Mouse (Mus musculus): ENCODE results near the gene Mrln. TPM values are rescaled to one million over a fixed set of nuclear protein-coding genes. Genes with fewer than 3 reads are reported as not detected.

Mrln gene
- total RNA-seq (2022) = not detected

DNA sequence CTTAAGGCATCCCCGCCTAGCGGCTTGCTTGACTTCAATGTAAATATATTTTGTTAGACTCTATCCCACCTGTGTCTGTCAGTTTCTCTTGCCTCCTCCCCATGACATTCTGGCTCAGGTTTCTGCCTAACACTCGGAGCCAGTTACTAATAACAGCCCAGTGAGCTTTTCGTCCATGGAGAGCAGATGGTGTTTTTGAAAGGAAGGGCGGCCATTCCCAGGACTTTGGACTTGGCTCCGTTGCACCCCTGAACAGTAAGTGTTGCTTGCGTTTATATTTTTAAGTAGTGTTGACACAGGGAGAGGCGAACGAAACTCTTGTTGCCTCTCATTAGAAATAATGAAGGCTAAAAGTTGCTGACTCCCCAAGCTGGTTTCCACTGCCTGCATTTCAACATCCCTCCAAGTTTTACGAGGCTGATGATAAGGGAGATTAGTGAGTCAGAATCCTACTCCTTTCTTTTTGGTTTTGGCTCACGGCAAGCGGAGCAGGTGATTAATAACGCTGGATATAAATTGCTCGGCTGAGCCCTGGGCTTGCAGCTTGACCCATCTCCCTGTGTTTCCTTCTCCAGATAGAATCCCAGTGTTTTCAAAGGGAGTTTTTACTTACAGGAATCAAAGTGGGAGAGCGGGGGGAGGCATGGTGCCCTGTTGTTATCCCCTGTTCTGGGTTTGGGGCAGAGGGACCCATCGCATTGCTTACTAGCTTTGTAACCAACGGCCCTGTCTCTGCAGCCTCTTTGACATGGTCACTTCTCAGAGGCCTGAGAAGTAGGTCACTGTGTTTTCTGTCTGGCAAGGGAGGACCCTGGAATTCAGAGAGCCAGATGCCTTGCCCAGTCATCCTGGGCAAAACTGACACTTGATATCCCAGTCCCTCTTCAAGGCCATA lies at the start of gene Mrln:
Gene Mrln (plus strand): TSS at position 160 of the 895 bp plus-strand sequence.
- no peak for DNase-seq (ENCODE audit: low spot score in 2 of 2)

DNA sequence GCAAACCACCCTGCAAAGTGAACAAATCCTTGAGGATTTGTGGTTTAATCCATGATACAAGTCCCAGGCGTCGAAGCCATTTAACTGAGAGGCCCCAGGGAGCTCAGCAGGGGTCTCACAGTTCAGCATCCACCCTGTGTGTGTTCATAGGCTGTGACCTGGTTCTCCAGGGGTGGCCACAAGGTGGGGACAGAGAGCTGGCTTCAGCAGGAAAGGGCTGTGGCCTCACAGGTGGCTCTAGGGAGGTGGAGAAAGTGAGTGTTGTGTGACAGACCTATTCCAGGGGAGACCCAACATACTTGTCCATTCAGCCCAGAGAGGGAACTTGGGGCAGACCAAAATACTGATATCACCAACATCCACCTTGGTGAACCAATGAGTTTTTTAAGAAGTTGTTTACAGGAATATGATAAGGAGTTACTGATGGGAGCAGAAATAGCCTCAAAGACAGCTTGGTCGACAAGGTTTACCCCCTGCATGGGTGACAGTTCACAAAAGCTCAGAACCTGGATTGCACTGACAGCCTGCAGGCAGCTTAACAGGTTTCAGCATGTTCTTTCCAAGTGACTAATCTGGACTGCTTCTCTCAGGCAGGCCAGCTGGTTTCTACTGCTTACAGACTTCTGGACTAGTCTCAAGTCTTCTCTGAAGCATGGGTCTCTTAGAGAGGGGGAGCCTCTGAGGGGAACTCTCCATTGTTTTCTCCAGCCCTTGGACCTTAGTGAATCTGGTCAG lies 47.9 kb upstream of the Mrln start:
- no peak for DNase-seq (ENCODE audit: low spot score in 2 of 2)

DNA sequence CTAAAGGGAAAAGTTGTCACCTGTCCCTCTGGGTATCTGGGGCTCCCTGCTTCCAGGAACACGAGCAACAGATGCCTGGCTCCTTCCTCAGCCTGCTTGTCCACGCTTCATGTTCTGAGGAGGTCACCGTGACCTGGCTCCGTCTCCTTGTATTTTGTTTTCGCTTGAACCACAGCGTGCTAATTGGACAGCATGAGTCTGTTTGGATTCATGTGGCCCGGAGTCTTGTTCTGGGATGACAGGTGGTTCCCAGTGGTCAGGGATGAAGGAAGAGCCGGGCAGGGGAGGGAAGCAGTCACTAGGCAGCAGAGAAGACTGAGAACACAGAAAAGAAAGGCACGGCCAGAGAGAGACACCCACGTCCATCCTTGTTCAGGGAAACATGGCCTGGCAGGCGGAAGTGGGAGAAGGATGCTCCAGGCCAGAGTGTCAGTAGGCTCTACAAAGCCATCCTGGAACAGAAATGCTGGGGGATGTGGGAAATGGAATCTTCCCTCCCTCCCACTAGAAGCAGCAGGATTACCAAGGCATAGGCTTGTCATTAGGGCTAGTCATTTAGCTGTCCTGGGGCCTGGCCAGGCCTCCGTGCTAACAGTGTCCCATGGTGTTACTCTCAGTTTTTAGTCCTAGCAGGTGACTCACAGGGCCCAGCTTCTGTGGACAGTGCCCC lies 44.7 kb upstream of the Mrln start:
- no peak for DNase-seq (ENCODE audit: low spot score in 2 of 2)

DNA sequence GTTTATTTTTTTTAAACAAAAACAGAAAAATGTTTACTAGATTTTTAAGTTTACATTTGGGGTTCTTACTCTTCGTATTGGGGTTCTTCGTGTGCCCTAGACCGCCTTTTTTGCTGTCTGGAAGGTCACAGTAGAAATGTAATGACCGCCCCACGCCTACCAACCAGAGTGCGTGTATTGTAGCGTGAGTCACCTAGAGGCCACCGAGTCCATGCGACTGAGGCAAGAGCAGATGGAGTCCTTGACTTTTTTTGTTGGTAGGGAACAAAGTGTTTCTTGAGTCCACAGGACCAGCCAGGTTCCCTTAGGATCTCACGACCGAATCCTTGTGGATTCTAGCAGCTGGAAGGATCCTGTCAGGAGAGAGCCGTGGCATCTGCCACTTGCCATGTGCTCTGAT lies 43.7 kb upstream of the Mrln start:
- no peak for DNase-seq (ENCODE audit: low spot score in 2 of 2)

DNA sequence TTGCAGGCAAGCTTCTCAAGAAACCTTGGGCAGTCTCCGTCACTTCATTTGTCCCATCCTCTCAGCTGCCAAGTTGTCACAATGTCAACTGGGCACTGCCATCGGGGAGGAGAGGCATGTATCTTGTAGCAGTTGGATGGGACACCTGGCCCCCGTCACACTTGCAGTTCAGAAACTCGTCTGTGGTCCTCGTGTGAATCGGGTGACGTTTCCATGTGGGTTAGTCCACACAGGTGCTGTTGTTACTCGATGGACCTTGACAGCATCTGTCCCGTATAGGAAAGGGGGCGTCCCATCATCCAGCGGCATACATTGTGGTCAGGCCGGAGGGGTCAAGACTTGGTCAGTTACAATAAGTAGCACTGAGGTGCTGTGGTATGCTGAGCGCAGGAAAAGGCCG lies 43.0 kb upstream of the Mrln start:
- DNase-seq (ENCODE audit: low spot score in 2 of 2) = no peak

DNA sequence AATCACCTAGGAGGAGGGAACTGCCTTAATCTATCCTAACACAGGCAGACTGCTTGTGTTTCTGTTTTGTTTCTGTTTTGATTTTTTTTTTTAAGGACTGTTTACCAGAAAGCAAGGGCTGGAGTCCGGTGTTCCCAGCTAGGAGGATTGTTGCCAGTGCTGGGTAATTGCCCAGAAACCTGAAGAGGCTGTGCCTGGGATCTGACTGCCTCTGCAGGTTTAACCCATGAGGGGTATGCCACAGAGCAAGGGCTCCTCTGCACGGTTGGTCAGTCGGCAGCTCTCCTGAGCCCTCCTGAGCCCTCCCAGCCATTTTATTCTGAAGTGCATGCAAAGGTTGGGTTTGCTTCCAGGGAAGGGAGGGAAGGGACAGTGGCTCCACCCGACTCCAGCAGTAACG lies 40.8 kb upstream of the Mrln start:
- DNase-seq (ENCODE audit: low spot score in 2 of 2) = no peak

DNA sequence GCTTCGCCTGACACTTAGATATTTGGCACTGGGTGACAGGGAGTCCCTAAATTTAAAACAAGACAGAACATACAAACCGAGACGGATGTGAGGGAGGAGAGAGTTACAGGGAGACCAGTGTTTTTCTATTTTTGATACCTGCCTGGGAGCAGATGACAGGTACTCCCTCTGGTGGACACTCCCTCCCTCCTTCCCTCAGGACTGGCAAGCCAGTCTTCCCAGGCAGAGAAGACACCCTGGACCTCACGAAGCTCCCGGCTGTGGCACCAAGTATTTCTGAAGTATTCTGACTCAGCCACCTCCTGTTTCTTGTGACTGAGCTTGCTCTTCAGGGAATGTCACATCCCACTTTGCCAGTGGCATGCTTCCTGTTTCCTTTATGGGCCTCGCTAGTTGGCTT lies 38.6 kb upstream of the Mrln start:
- no peak for DNase-seq (ENCODE audit: low spot score in 2 of 2)

DNA sequence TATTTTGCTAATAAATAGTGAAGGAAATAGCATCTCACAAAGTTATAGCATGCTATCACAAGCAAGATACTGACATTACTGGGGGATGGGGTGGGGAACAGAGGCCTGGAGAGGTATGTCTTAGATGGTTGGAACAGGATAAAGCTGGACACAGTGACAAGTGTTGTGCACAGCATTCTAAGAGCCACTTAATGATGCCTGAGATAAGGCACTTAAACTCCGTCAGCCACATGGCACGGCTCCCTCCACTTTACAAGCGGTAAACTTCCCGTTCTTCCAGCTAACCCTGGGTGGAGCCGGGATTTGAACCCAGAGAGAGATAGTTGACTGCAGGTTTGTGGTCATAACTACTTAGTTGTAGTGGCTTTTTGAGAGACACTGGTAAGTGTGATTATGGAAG lies 38.0 kb upstream of the Mrln start:
- no peak for DNase-seq (ENCODE audit: low spot score in 2 of 2)

DNA sequence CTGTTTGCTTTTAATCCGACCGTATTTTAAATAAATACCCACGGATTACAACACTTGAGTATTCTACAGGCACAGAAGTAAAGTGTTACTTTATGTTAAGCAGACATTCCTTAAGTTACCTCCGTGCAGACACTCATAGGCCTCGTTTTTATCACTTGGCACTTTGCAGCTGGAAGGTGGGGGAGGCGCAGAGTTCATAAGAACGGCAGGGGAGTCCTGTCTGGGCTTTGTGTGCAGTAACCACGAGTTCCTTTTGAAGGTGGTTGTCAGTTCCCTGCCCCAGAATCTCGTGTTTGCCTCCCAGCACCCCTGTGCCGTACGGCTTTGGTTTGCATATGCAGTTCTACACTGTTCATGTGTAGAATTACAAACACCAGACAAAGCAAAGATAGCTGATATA lies 36.8 kb upstream of the Mrln start:
- DNase-seq (ENCODE audit: low spot score in 2 of 2) = no peak

DNA sequence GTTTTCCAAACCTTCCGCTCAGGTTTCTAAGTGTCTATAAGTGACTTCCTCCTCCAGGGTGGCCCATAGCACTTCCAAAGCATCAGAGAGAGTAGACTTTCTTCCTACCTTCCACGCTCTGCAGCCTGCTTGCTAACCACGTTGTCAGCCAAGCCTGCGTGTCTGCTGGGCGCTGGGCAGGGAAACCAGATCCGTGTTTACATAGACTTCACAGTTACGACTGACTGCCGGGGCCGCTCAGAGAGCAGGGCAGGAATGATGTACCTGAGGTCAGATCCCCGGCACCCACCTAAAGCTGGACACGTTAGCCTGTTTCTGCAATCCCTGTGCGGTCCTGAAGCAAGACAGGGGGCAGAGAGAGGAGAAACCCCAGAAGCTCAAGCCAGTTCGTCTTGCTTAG lies 36.1 kb upstream of the Mrln start:
- DNase-seq (ENCODE audit: low spot score in 2 of 2) = no peak

DNA sequence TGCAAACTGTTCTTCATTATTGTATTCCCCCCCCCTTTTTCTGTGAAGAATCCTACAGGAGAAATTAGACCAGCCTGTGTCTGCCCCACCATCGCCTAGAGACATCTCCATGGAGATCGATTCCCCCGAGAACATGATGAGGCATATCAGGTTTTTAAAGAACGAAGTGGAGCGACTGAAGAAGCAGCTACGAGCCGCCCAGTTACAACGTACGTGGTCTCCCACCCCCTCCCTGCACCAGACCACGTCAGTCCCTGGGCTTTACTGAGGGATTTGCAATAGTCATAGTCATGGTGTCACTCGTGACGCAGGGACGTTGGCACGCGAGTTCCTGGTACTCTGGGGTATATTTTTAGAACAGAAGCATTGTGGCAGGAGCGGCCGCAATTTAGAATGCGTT lies 35.4 kb upstream of the Mrln start:
- peak; percentile 63 to 67 for DNase-seq (ENCODE audit: low spot score in 2 of 2)

DNA sequence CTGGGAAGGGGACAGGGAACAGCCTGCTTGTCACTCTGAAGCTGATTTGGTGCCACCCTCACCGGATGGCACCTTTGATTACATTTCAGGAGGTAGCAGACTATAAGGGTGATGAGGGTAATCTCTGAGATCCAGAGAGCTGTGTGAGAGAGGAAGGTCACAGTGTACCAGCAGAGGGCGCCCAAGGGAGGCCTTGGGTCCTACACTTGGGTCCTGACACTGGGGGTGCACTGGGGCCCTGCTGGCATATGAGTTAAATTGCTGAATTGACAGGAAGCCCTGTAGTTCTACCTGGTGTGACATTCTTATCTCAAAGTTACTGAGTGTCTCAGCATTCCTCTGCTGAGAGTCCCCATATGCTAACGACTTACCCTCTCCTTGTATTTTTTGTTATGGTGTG lies 31.1 kb upstream of the Mrln start:
- peak in 1 of 2 experiments; percentile 67 for DNase-seq (ENCODE audit: low spot score in 2 of 2)

DNA sequence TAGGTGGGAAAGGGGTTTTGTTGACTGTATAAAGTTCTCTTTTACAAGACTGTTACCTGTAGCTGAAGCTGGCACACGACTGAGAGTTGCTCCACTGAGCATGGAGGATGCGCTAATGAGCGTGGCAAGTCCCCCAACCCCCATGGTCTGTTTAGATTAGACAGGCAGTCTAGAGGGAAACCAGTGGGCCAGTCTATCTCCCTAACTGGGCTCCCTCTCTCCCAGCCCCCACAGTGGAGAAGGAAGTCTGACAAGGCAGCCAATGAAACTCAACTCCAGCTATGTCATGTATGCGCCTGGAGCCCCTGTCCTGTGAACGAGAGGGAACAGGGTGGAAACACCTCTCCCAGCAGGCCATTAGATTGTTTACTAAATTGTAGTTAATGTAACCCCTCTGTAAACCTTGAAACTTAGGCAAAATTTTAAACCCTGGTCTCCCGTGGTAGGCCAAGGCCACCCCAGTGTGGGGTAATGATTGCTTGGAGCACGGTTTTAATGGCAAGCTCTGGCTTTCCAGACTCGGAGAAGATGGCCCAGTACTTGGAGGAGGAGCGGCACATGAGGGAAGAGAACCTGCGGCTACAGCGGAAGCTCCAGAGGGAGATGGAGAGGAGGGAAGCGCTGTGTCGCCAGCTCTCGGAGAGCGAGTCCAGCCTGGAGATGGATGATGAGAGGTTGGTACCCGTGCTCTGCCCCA lies 29.8 kb upstream of the Mrln start:
- DNase-seq (ENCODE audit: low spot score in 2 of 2) = no peak

DNA sequence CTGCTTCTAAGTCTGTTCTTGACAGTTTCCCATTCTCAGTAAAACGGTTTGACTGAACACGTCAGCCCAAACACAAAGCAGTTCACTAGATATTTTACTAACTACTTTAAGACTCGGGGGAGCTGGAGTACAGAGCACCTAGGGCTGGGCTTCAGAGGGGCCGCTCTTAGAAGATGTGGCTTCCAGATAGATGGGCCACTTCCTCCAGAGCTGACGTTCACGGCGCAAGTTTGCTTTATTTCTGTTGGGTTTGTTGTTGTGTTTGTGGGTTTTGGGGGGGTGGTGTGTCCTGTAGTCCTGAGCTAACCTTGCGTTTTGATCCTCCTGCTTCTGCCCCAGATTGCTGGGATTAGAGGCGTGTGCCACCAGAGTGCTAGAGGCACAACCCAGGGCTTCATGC lies 23.7 kb upstream of the Mrln start:
- DNase-seq (ENCODE audit: low spot score in 2 of 2) = no peak

DNA sequence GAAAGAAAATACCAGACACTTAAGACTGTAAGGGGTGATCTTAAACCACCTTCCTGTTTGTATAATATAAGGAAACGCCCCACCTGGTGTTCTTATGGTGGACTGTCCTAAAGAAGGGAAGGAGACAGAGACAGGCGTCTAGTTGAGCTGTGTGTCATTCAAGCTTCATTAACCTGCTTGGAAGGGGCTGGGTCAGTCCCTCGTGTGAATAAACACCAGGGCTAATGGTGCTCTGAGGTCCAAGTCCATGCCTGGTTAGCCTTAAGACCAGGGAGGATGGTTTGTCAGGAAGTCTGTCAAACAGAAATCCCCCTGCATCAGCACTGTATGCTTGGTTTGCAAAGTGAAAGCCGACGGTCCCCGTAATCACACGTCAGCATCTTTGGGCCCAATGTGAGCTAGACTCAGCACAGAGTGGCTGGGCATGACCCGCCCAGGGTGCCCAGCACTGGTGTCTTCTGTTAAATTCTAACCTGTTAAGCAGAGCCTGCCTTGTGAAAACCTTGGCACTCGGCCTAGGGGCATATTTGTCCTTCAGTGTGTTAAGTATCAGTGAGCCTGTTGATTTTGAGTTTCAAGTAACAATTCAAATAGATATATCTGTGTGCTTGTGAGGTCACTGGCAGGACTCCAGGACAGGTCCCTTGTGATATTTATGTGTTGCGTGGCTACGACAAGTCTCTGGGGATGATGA lies 23.0 kb upstream of the Mrln start:
- DNase-seq (ENCODE audit: low spot score in 2 of 2) = no peak

DNA sequence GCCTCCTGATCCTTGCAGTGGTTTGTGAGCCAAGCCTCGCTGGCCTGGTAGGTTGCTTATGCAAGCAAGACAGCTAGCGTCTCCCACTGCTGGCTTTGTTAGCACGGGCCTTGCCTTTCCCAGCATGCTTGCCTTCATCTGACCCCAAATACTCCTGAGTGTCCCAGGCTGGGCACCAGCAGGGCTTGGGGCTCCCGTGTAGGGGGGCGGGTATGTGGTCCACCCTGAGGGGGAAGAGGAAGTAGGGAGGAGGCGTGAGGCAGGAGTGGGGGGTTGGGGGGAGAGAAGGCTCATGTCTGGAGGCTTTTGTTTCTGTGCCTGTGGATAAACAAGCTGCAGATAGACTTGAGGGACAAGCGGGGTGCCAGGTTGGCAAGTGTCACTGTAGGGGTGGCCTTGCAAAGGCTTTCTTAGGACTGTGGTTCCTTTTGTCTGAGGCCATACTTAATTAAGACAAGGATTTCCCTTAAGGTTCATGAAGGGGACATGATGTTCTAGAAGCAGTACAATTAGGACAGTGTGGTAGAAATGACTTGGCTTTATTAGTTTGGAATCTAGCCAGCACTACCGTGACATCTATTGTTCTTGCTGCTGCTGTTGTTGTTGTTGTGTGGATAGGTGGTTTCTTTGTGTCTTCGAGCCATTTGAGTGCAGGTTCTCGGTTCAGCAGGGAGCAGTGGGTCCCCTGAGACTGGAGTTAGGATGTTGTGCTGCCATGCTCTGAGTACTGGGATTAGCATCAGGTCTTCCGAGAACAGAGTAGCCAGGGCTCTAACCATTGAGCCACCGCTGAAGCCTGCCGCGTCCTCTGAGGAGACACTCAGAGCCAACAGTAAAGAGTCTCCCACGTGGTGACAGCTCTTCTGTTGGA lies 21.0 kb upstream of the Mrln start:
- DNase-seq (ENCODE audit: low spot score in 2 of 2) = no peak

DNA sequence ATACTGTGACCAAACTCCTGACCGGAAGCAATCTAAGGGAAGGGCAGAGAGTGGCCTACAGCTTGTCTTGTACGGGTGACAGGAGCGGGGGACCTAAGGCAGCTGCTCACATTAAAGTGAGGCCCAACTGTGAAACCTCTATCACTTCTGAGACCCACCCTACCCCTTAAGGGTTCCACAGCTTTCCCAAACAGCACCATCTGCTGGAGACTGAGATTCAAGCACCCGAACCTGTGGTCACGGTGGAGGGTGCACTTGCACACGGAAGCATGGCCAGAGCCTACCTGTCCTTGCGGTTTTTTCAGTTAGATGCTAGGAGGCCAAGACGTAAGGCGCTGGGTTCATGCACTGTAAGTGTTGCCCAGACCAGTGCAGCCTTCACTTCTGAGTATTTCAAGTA lies 18.3 kb upstream of the Mrln start:
- DNase-seq (ENCODE audit: low spot score in 2 of 2) = no peak

DNA sequence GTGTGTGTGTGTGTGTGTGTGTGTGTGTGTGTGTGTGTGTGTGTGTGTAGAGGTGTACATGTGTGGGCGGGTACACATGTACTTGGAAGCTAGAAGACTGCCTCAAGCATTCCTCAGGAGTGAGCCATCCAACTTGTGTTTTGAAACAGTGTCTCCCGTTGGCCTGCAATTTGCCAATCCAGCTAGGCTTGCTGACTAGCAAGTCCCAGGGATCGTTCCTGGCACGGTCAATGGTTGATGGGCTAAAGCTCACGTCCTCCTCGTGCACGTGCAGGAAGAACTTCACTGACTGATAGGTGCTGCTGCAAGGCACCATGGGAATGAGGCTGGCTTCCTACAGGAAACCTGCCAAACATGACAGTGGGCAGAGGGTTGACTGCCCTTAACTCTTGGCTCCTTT lies 17.9 kb upstream of the Mrln start:
- no peak for DNase-seq (ENCODE audit: low spot score in 2 of 2)

DNA sequence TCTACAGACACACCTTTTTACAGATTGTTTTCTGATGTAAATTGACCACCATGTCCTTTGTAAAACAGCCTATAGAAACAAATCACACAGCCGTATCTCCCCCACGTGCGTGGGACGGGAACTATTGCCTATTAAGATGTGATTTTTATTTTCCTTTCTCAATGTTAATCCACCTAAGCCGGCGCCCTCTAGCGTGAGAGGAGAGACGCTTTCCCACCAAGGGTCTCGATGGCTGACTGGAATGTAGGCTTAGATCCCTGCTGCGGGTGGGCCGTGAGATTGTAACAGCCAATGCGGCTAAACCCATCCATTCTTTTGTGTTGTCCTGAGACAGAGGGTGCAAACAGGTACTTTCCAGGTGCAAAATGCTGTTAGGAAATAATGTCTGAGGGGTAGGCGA lies 14.6 kb upstream of the Mrln start:
- DNase-seq (ENCODE audit: low spot score in 2 of 2) = no peak

DNA sequence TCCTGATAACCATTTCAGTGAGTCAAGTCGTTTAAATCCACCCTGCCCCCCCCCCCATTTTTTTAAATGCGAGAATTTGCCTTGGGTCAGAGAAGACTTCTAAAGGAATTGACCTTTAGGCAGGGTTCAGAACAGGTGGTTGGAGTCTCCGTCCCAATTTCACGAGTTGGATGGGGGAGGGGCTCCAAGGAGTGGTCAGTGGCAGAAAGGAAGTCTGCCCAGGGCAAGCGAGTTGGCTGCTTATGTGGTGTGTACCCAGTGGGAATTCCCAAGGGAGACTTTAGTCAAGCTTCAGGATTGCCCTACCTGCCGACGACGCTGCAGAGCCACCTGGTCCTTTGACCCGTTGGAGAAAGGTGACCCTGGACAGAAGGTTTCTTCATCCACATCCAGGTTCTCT lies 10.2 kb upstream of the Mrln start:
- no peak for DNase-seq (ENCODE audit: low spot score in 2 of 2)

Data from layer of hippocampus, adult 8-10 months (tissue).